Mouse (Mus musculus) left cerebral cortex, adult 6 months (tissue): Measurements from ENCODE around the gene Ywhab. TPM values are rescaled to one million over a fixed set of nuclear protein-coding genes. Genes with fewer than 3 reads are reported as not detected.

Experiments
- long read RNA-seq, 2 experiments: library from polyadenylated mRNA; unstranded; transcript quantifications; one replicate each; pipeline ENCODE4 v2.0.0; 2019 to 2020
- polyA plus RNA-seq: library from polyadenylated mRNA; unstranded; fragments of <200 nt; fragmentation: Nextera tagmentation; gene quantifications from 2 replicates; pipeline ENCODE4 v1.2.3, GENCODE M21; 2021

Ywhab gene
- 525 and 537 TPM in 2 replicates for polyA plus RNA-seq
- long read RNA-seq, experiment 1, transcript Ywhab-201 (6 exons, 3,013 nt) = major isoform, 1,985 of 2,162 reads
- long read RNA-seq, experiment 1, partial matches to known transcripts = 108 of 2,162 reads
- long read RNA-seq, experiment 1, other reads (novel, unspliced or antisense) = 69 of 2,162 reads
- long read RNA-seq, experiment 2, transcript Ywhab-201 (6 exons, 3,013 nt) = major isoform, 448 of 672 reads
- long read RNA-seq, experiment 2, partial matches to known transcripts = 195 of 672 reads
- long read RNA-seq, experiment 2, other reads (novel, unspliced or antisense) = 29 of 672 reads

GRCm38 (mm10) chr2:163994654-163994976 lies at the start of gene Ywhab:
TSS of gene Ywhab (plus strand) at chr2:163994960.

GRCm38 (mm10) chr2:164025150-164025549 lies 30.4 kb downstream of the Ywhab start, which contains the start of gene Pabpc1l:
TSS of gene Pabpc1l (plus strand) at chr2:164025450.

Other genes with a start within 250 kb of the Ywhab start
- gene Ada, start 244.7 kb upstream of the Ywhab start, polyA plus RNA-seq = 0.25 and 0.42 TPM in 2 replicates
- 0.38 TPM in 1 of 2 replicates, not detected in the other for gene Ccn5, start 174.1 kb upstream of the Ywhab start, polyA plus RNA-seq
- gene Kcnk15, start 141.3 kb upstream of the Ywhab start, polyA plus RNA-seq = 0.11 and 0.23 TPM in 2 replicates
- gene Rims4, start 76.3 kb upstream of the Ywhab start, polyA plus RNA-seq = 6.7 and 16.7 TPM in 2 replicates
- gene Pabpc1l, start 30.5 kb downstream of the Ywhab start, polyA plus RNA-seq = 0.21 and 0.78 TPM in 2 replicates
- gene Stk4, start 75.4 kb downstream of the Ywhab start, polyA plus RNA-seq = 13.3 and 21.5 TPM in 2 replicates
- 105 and 112 TPM in 2 replicates for gene Tomm34, start 76.2 kb downstream of the Ywhab start, polyA plus RNA-seq
- gene Kcns1, start 176.2 kb downstream of the Ywhab start, polyA plus RNA-seq = 6.0 and 9.7 TPM in 2 replicates
- gene Wfdc5, start 187.8 kb downstream of the Ywhab start, polyA plus RNA-seq = not detected in 2 replicates
- not detected in 2 replicates for gene Wfdc12, start 195.6 kb downstream of the Ywhab start, polyA plus RNA-seq
- gene Wfdc15a, start 205.2 kb downstream of the Ywhab start, polyA plus RNA-seq = not detected in 2 replicates
- not detected in 2 replicates for gene Wfdc15b, start 226.7 kb downstream of the Ywhab start, polyA plus RNA-seq
- not detected in 2 replicates for gene Svs2, start 243.5 kb downstream of the Ywhab start, polyA plus RNA-seq